Mouse (Mus musculus): Measurements from ENCODE around the gene Foxn3.

DNA sequence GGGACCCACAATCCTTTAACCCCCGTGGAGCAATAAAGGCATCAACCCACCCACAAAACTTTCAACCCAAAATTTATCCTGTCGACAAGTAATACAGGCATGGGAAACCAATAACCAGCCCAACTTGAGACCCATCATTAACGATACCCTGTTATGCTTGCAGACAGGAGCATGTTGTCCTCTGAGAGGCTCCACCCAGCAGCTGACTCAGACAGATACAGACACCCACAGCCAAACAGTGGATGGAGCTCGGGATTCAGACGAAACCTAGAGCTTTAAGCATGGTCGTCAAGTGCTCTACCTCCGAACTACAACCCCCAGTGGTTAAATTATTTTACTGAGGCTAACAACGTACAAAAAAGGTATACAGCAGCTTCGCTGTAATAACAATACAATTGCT lies 182.1 kb downstream of the Foxn3 start:
- peak in 1 of 2 experiments; percentile 10; a peak in 1 of 4 replicates for TF ChIP-seq CTCF (conservative IDR thresholded peaks at IDR 0.05 in 1 of 2, IDR thresholded peaks at IDR 0.05 in 1 of 2; ENCODE audit: low read depth in 2 of 2, low read length in 2 of 2)
- TF ChIP-seq UBTF (IDR thresholded peaks at IDR 0.05; ENCODE audit: low read depth, low read length): no peak

Data from CH12.LX (cell line).